Mouse (Mus musculus) brain, embryonic 14.5 days (tissue): ENCODE data around the gene Cox4i2. TPM values are rescaled to one million over a fixed set of nuclear protein-coding genes. Genes with fewer than 3 reads are reported as not detected.

ENCODE experiments used
- DNase-seq: peaks from one replicate; pipeline ENCODE4 v3.0.0-alpha.2; 2011; ENCODE audit warnings: low read depth
- CTCF ChIP-seq: fragments of 200-500 bp; IDR thresholded peaks from 2 replicates; pipeline ENCODE4 v1.5.1; 2012; ENCODE audit warnings: inconsistent platforms, mild to moderate bottlenecking, moderate library complexity, borderline replicate concordance; ENCODE audit not compliant: insufficient read depth, insufficient read length; ENCODE audit errors: extremely low read depth
- POLR2A ChIP-seq: fragments of 200-500 bp; IDR thresholded peaks from 2 replicates; pipeline ENCODE4 v1.6.1; 2012; ENCODE audit warnings: mild to moderate bottlenecking, inconsistent platforms, borderline replicate concordance; ENCODE audit not compliant: poor library complexity, insufficient read depth, insufficient read length, severe bottlenecking; ENCODE audit errors: extremely low read depth
- polyA plus RNA-seq: library from polyadenylated mRNA; depleted of rRNA; stranded (reverse); fragments of >200 nt; gene quantifications from 2 replicates; pipeline ENCODE4 v1.2.3, GENCODE M21; 2012

The Cox4i2 gene
- polyA plus RNA-seq, 1 experiment = 4.3 TPM

DNA sequence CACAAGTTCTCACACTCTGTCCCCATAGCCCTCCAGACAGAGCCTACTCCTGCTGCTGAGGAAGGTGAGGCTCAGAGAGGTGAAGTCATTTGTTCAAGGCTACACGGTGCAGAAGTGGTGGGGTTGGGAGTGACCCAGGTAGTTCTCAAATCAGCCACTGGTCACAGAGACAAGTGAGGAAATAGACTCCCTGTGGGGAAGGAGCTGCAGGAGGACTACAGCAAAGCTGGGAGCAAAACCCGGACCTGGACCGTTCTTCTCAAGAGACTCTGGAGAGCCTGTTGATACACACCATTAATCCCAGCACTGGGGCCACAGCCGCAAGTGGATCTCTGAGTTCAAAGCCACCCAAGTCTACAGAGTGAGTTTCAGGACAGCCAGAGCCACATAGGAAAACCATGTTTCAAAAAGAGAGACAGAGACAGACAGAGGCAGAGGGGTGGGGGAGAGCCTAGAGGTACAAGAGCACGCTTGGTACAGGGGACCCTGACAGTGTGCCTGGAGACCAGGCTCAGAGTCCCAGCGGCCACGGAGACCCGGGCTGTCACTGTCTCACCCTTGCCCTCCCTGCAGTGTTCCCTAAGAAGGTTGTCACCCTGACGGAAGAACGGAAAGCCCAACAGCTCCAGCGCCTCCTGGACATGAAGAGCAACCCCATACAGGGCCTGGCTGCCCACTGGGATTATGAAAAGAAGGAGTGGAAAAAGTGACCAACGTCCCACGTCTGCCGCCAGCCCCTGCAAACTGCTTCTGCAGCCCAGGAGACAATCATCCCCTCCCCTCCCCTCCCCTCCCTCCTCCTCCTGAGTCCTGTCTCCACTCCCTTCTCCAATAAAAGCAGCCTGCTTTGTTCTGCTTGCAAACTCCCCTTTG, 10.4 kb downstream of the Cox4i2 start:
- no peak for TF ChIP-seq POLR2A
- no peak for TF ChIP-seq CTCF
- DNase-seq = peak; percentile 67

GRCm38 (mm10) chr2:152765045-152765674, 11.2 kb downstream of the Cox4i2 start:
- DNase-seq = peak; percentile 45
- TF ChIP-seq POLR2A (no peak), CTCF (no peak)

DNA sequence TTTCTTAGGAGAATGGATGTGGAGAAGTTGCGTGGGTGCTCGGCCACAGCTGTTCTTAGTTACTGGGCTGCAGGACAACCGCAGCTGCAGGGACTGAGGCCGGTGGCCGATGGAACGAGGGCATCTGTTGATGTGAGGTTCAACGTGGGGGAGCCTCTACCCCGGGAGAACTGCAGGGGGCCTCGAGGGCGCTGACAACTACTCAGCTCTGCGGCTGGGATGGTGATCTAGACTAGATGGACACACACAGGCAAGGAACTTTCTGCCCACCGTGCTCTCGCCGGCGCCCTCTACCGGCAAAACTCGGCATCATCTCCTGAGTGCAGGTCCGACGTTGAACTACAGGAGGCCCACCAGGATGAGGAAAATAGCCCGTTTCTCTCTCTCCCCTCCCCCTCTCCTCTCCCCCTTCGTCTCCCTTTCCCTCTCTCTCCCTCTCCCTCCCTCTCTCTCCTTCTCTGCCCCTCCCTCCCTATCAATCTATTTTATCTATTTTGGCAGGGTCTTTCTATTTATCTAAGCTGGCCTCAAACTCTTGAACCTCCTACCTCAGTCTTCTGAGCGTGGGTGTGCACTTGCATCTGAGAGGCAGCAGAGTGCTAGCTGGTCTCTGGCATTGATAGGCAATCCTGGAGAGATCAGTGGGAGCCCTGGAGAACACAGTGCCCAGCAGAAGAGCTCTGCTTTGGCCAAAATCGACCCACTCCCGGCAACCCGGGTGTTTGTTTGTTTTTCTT, 12.6 kb downstream of the Cox4i2 start:
- DNase-seq = peak; percentile 73
- TF ChIP-seq POLR2A (no peak), CTCF (peak; percentile 86)

GRCm38 (mm10) chr2:152767618-152768271, 13.8 kb downstream of the Cox4i2 start:
- TF ChIP-seq POLR2A (no peak), CTCF (peak; percentile 41; the same call in 1 of the 2 replicates)
- DNase-seq = peak; percentile 28

- TF ChIP-seq POLR2A = no peak
- no peak for TF ChIP-seq CTCF
- DNase-seq = no peak
These were observed 15.7 kb downstream of the Cox4i2 start for GRCm38 (mm10) chr2:152769677-152770076.

GRCm38 (mm10) chr2:152771571-152771970, 17.6 kb downstream of the Cox4i2 start:
- TF ChIP-seq POLR2A (no peak), CTCF (no peak)
- DNase-seq = no peak

DNA sequence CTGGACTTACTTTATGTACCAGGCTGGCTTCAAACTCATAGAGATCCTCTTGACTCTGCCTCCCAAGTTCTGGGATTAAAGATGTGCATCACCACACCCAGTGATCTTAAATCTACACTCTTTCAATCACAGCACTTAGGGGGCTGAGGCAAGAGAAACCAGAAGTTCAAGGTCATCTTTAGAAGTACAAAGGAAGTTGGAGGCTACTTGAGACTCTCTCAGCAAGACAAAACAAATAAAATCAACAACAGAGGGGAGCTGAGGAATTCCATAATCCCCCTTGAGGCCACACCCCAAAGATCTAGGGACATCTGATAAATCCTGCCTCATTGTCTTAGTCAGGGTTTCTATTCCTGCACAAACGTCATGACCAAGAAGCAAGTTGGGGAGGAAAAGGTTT, 18.3 kb downstream of the Cox4i2 start:
- no peak for TF ChIP-seq POLR2A
- TF ChIP-seq CTCF = no peak
- DNase-seq = no peak

DNA sequence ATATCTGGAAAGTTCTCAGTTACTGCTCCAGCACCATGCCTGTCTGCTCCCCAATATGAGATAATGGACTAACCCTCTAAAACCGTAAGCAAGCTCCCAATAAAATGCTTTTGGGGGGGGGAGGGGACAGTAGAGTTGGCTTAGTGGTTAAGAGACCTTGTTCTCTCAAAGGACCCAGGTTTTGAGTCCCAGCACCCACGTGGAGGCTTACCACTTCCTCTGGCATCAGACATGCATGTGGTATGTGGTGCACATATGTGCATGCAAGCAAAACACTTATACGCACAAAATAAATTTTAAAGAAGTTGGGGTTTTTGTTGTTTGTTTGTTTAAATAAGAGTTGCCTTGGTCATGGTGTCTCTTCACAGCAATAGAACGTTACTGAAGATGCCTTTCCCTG, 21.4 kb downstream of the Cox4i2 start:
- TF ChIP-seq CTCF (no peak), POLR2A (no peak)
- no peak for DNase-seq

GRCm38 (mm10) chr2:152776019-152776418, 22.0 kb downstream of the Cox4i2 start:
- DNase-seq = no peak
- TF ChIP-seq CTCF = no peak
- no peak for TF ChIP-seq POLR2A

DNA sequence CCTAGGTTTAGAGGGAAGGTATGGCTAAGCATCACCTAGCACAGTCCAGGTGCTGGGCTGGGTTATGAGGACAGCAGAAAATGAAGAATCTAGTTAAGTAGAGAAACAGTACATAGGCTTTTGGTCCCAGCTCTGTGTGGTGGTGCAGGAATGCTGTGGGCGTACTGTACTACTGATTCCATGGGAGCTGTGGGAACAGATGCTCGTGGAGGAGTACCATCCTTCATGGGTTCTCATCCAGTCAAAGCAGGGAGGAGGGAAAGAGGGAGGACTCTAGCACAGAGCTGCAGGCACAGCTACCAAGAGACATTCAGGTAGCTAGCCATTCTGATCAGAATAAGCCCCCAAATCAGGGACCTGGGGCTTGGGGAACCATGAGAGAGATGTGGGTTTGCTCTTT, 22.5 kb downstream of the Cox4i2 start:
- DNase-seq = no peak
- TF ChIP-seq POLR2A = no peak
- TF ChIP-seq CTCF = no peak

DNA sequence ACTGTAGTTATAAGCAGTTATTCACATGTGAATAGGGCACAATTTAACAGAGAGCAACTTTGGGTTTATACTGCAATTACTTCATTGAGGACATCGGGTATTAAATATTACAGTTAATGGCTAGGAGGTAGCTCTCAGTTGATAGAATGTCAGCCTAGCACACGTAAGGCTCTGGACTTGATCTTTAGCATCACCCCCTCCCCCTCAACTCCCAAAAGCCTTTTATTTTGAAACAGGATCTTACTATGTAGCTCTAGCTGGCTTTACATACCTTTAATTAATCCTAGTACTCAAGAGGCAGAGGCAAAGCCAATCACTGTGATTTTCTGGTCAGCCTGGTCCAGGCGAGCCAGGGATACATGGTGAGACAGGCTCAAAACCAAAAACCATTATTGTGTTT, 23.1 kb downstream of the Cox4i2 start:
- no peak for DNase-seq
- TF ChIP-seq POLR2A (no peak), CTCF (no peak)

DNA sequence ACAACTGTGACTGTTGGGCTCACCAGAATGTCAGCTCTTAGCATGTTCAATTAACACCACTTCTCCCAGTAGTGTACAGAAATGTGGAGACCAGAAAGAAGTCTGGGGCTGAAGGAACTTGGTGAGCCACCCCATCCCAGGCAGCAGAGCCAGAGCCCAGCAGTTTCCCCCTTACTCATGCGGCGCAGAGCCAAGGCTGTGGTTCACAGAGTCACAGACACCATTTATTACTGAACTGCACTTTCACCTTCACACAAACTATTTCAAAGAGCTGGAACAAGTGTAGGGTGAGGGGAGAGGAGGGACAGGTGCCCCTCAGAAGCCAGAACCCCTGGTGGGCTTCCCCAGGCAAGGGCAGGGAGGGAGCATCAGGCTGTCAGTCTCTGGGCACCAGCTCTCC, 26.5 kb downstream of the Cox4i2 start:
- TF ChIP-seq POLR2A (no peak), CTCF (no peak)
- no peak for DNase-seq

DNA sequence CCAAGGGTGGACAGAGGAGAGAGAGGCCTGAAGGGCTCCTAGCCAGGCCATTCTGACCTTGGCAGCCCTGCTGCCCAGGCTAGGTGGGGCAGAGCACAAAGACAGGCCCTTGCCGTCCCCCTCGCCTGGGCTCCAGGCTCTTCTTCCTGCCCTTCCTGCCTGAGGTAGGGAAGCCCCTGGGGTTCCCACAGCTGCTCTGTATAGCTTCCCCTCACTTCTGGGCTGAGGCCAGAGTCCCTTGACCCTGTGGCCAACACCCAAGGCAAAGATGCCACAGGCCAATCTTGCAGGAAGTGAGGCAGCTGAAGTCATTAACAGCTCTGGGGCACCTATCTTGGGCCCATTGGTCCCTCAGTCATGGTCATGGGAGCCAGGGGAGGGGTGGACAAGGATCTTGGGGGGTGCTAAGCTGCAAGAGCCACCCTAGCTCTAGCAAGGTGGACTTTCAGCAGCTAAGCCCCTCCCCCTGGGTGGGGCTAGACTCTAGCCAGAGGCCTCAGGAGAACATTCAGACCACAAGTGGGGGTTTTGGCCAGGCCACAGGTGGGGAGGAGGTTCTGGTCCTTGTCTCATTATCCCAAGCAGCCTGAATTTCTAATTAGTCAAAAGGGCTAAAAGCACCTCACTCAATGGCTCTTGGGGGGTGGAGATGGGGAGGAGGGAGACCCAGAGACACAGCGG, 27.2 kb downstream of the Cox4i2 start:
- DNase-seq = no peak
- TF ChIP-seq CTCF (no peak), POLR2A (no peak)

DNA sequence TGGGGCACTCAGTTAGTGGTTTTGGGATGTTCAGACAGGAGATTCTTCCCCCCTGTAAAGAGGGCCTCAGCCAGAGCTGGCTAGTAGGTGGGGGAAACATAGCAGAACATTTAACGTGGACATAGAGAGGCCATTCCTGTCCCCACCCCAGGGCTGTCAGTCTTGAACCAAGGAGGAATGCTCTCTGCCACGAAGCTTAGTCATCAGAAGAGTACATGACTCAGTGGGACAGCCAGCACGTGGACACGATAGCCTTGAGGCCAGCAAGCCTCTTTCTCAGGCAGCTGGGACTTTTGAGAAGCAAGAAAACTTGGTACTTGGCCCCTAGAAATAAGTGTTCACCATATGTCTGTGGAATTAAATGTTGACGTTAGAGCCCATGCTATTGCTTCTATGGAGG, 28.7 kb downstream of the Cox4i2 start:
- no peak for DNase-seq
- TF ChIP-seq POLR2A = no peak
- TF ChIP-seq CTCF = no peak
